Mouse (Mus musculus) thymus, adult 2 months (tissue): ENCODE results near the gene Ppie. TPM values are rescaled to one million over a fixed set of nuclear protein-coding genes. Genes with fewer than 3 reads are reported as not detected.

Source experiments
- DNase-seq: peaks from one replicate; pipeline ENCODE4 v3.0.0; 2021
- H3K27ac ChIP-seq: fragments of 200-500 bp; 2 replicates; pipeline ENCODE4 v1.5.1; 2012; ENCODE audit warnings: low read length, control low read depth; ENCODE audit not compliant: control insufficient read depth, insufficient read depth
- H3K27me3 ChIP-seq: fragments of 200-500 bp; 2 replicates; pipeline ENCODE4 v1.6.1; 2012; ENCODE audit warnings: mild to moderate bottlenecking, low read length, moderate library complexity, mixed read lengths; ENCODE audit not compliant: control insufficient read depth, insufficient read depth
- H3K36me3 ChIP-seq: fragments of 200-500 bp; 2 replicates; pipeline ENCODE4 v1.6.1; 2012; ENCODE audit warnings: mild to moderate bottlenecking, low read length, moderate library complexity; ENCODE audit not compliant: control insufficient read depth, insufficient read depth
- H3K4me1 ChIP-seq: fragments of 200-500 bp; replicated peaks from 2 replicates; pipeline ENCODE4 v1.6.1; 2012; ENCODE audit warnings: low read length; ENCODE audit not compliant: control insufficient read depth, insufficient read depth
- H3K4me3 ChIP-seq: fragments of 200-500 bp; 2 replicates; pipeline ENCODE4 v1.5.1; 2012; ENCODE audit warnings: mild to moderate bottlenecking, low read length, control low read depth, moderate library complexity; ENCODE audit not compliant: control insufficient read depth, insufficient read depth
- CTCF ChIP-seq: fragments of 200-500 bp; IDR thresholded peaks from 2 replicates; pipeline ENCODE4 v1.5.1; 2012; ENCODE audit warnings: mild to moderate bottlenecking, control low read depth, low read length, moderate library complexity, borderline replicate concordance; ENCODE audit not compliant: control insufficient read depth, poor library complexity, insufficient read depth; ENCODE audit errors: extremely low read depth
- POLR2A ChIP-seq: fragments of 200-500 bp; IDR thresholded peaks from 2 replicates; pipeline ENCODE4 v1.6.1; 2012; ENCODE audit warnings: mild to moderate bottlenecking, low read length, control low read depth, moderate library complexity; ENCODE audit not compliant: control insufficient read depth, poor library complexity, insufficient read depth; ENCODE audit errors: extremely low read depth
- WGBS: fragments of 180-500 bp; shearing (Covaris S2); methylation state at CpG from one replicate; pipeline ENCODE4 v1.1.7; 2018; 5-methylcytosine and 5-hydroxymethylcytosine counted together
- polyA plus RNA-seq: library from polyadenylated mRNA; depleted of rRNA; stranded (reverse); fragments of >200 nt; gene quantifications from 2 replicates; pipeline ENCODE4 v1.2.3, GENCODE M21; 2012; rRNA removed

Gene Ppie
- 24.8 and 26.1 TPM in 2 replicates for polyA plus RNA-seq

GRCm38 (mm10) chr4:123139513-123140154 is at the start of gene Ppie:
Gene Ppie (minus strand): TSS chr4:123139951.
- no peak within 1 kb of the TSS for H3K27ac ChIP-seq
- WGBS, result 1% methylated on average over 34 of the region's 34 CpGs
- peak; percentile 63 for DNase-seq

GRCm38 (mm10) chr4:123184816-123185215 is 45.1 kb upstream of the Ppie start:
- Histone ChIP-seq H3K27ac (no peak overlapping the region), H3K4me1 (peaks cover 5% of the 10 kb centered on the region; the same call in 1 of the 2 replicates), H3K27me3 (peaks cover 13% of the 10 kb centered on the region), H3K36me3 (no peaks in the 10 kb centered on the region), H3K4me3 (no peak overlapping the region)
- TF ChIP-seq POLR2A (no peak), CTCF (no peak)
- DNase-seq, result no peak
- WGBS, result 62% methylated on average over 3 of the region's 3 CpGs

More at GRCm38 (mm10) chr4:123139513-123140154, at the start of gene Ppie:
- TF ChIP-seq POLR2A (peak; percentile 74; the same call in 1 of the 2 replicates), CTCF (0 out of 2 replicates have a peak, but pooled peaks have one; percentile 27)
- Histone ChIP-seq H3K27me3 (no peaks in the 10 kb centered on the region), H3K4me1 (peaks cover 9% of the 10 kb centered on the region), H3K4me3 (peak within 1 kb of the TSS; percentile 99), H3K36me3 (peaks cover 3% of the 10 kb centered on the region)

DNA sequence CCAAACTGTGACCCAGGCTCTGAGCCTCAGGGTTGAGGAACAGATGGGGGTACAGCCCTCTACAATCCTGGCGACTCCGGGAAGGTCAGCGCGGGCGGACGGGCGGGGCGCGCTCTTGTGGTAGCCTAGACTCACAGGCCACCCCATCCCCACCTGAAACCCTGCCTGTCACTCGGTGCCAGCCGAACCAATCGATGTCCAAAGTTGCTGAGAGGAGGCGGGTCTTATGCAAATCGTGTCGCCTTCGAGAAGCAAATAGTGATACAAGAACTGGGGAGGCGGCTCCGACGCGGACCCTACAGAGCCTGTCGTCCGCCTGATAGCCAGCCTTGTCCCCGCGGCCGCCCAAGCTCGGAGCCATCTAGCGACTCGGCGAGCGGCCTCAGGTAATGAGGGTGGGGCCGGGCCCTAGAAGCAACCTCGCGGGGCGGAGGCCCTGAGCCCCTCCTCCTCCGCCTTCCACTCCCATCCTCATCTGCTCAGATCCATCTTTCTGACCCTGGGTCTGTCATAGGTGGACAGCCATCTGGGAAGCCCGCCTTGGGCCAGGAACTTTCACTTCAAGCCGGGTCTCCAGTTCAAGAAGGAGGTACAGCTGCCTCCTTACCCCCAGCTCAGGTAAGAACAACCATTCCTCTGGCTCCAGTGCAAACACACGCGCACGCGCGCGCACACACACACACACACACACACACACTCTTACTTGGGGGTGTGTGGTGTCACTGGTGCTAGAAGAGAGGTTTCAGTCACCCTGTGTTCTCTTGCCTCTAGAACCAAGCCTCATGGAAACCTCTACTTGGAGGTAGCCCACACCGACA is 43.7 kb upstream of the Ppie start:
- Histone ChIP-seq H3K4me3 (peak overlapping the region; percentile 12; the same call in 1 of the 2 replicates), H3K27me3 (peaks cover 13% of the 10 kb centered on the region)

DNA sequence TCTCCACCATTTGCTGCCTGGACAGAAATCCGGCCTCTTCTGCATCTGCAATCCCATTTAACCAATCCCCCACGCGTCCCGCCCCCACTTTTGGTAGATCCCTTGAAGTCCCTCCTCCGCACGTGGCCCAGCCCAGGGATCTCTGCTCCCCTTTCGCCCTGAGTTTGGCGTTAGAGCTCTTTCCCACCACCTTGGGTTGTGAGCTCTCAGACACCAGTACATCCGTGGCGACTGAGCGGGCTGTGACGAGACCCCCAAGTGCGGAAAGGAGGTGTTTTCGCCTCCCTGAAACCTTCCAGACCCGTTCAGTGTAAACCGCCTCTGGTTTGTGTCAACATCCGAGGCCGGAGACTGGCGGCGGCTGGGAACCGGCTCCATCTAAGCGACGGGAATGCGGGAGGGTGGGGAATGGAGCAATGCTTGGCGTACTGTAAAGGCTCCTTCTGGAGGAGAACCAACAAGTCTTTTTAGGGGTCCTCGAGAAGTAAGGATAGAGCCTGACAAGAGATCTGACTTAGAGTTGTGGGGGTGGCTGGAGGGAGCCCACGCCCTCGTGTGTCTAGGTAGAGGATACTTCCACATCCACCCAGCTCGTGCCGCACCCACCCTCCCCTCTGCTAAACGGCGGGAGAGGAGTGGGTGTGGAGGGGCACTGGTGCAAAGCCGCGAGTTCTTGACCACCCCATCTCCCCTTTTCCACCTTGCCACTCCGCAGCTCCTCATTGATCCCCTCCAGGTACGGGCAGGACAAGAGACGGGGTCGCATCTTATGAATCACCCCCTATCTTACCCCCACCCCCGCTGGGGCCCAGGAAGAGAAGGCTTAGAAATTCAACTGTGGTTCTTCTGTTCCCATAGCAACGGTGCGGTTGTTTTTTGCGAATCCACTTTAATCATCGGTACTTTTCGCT is 42.8 kb upstream of the Ppie start, which contains the start of gene Hpcal4:
Hpcal4 (plus strand) TSS at position 900 of the 911 bp plus-strand sequence.
- H3K4me3 ChIP-seq, result peak within 1 kb of the TSS; percentile 12; the same call in 1 of the 2 replicates
- 5% methylated on average over 44 of the region's 44 CpGs for WGBS

More for the DNA sequence above, 43.7 kb upstream of the Ppie start:
- Histone ChIP-seq H3K36me3 (no peaks in the 10 kb centered on the region), H3K4me1 (peaks cover 5% of the 10 kb centered on the region; the same call in 1 of the 2 replicates), H3K27ac (no peak overlapping the region)
- peak; percentile 41 for DNase-seq
- WGBS, result 12% methylated on average over 44 of the region's 44 CpGs
- no peak for TF ChIP-seq CTCF
- TF ChIP-seq POLR2A, result no peak

GRCm38 (mm10) chr4:123171811-123172210 is 32.1 kb upstream of the Ppie start:
- no peak for TF ChIP-seq CTCF
- TF ChIP-seq POLR2A, result no peak
- no peak for DNase-seq
- no peaks in the 10 kb centered on the region for H3K4me1 ChIP-seq

More for the DNA sequence above, 42.8 kb upstream of the Ppie start, which contains the start of gene Hpcal4:
- DNase-seq, result no peak
- Histone ChIP-seq H3K27ac (no peak within 1 kb of the TSS), H3K36me3 (no peaks in the 10 kb centered on the region), H3K4me1 (peaks cover 5% of the 10 kb centered on the region; the same call in 1 of the 2 replicates), H3K27me3 (peaks cover 13% of the 10 kb centered on the region)
- TF ChIP-seq POLR2A (no peak), CTCF (no peak)

DNA sequence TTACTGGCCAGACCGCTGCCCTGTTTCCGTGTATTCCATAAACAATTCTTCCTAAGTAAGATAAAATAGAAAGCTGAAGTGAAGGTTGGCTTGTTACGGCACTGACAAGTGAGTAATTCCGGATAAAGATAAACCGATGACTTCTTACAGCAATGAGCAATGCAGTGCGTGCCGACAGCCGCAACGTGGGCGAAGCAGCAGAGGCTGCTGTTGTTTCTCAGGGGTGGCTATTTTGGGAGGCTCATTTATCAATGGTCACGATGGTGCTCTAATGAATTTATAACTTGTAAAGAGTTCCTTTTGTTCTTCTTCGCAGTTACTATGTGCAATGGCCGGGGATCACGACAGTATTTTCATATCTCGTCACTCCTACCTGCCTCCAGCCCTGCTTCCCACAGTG is 24.4 kb upstream of the Ppie start:
- Histone ChIP-seq H3K27me3 (no peaks in the 10 kb centered on the region), H3K4me3 (no peak overlapping the region), H3K36me3 (no peaks in the 10 kb centered on the region), H3K27ac (no peak overlapping the region), H3K4me1 (no peaks in the 10 kb centered on the region)
- WGBS, result 95% methylated on average over 15 of the region's 15 CpGs
- no peak for TF ChIP-seq POLR2A
- no peak for TF ChIP-seq CTCF
- DNase-seq, result no peak

More at GRCm38 (mm10) chr4:123171811-123172210, 32.1 kb upstream of the Ppie start:
- Histone ChIP-seq H3K36me3 (no peaks in the 10 kb centered on the region), H3K4me3 (no peak overlapping the region), H3K27ac (no peak overlapping the region), H3K27me3 (no peaks in the 10 kb centered on the region)
